Mouse (Mus musculus) midbrain, embryonic 10.5 days (tissue): ENCODE data around the gene Skor1. TPM values are rescaled to one million over a fixed set of nuclear protein-coding genes. Genes with fewer than 3 reads are reported as not detected.
A peak's percentile ranks its signal among the peaks of the same experiment; 100 is the strongest.

ENCODE experiments used
- DNase-seq: peaks from one replicate; pipeline ENCODE4 v3.0.0-alpha.2; 2017; ENCODE audit warnings: low spot score
- H3K27ac ChIP-seq: fragments of 300-500 bp; sonication (generic); replicated peaks from 2 replicates; pipeline ENCODE4 v1.5.1; 2016; ENCODE audit warnings: mild to moderate bottlenecking
- H3K27me3 ChIP-seq: fragments of 300-500 bp; sonication (generic); 2 replicates; pipeline ENCODE4 v1.6.1; 2016; ENCODE audit warnings: low read depth, mild to moderate bottlenecking; ENCODE audit not compliant: poor library complexity, severe bottlenecking
- H3K36me3 ChIP-seq: fragments of 300-500 bp; sonication (generic); 2 replicates; pipeline ENCODE4 v1.6.1; 2016; ENCODE audit warnings: mild to moderate bottlenecking, moderate library complexity
- H3K4me1 ChIP-seq: fragments of 300-500 bp; sonication (generic); 2 replicates; pipeline ENCODE4 v1.6.1; 2016
- H3K4me3 ChIP-seq: fragments of 300-500 bp; sonication (generic); 2 replicates; pipeline ENCODE4 v1.5.1; 2016; ENCODE audit warnings: mild to moderate bottlenecking, moderate library complexity
- H3K9me3 ChIP-seq: fragments of 300-500 bp; sonication (generic); replicated peaks from 2 replicates; pipeline ENCODE4 v1.6.1; 2016; ENCODE audit warnings: mild to moderate bottlenecking
- WGBS: fragments of 180-500 bp; shearing (Covaris S2); methylation state at CpG from one replicate; pipeline ENCODE4 v1.1.7; 2016; 5-methylcytosine and 5-hydroxymethylcytosine counted together
- polyA plus RNA-seq: library from polyadenylated mRNA; unstranded; fragments of >200 nt; fragmentation: Nextera tagmentation; extraction: Ambion mirVana; gene quantifications from 2 replicates; pipeline ENCODE4 v1.2.1, GENCODE M21; 2016

Skor1 gene
- polyA plus RNA-seq, 1 experiment from 2014 or later, result 0.12 TPM

GRCm38 (mm10) chr9:63137615-63137915 is 11.2 kb downstream of the Skor1 start:
- Histone ChIP-seq H3K27me3 (peaks cover 94% of the 10 kb centered on the region), H3K4me1 (peaks cover 54% of the 10 kb centered on the region), H3K9me3 (no peaks in the 10 kb centered on the region), H3K4me3 (no peak overlapping the region), H3K36me3 (no peaks in the 10 kb centered on the region), H3K27ac (no peak overlapping the region)
- DNase-seq, result no peak
- WGBS, result under 1% methylated on average over 6 of the region's 6 CpGs

DNA sequence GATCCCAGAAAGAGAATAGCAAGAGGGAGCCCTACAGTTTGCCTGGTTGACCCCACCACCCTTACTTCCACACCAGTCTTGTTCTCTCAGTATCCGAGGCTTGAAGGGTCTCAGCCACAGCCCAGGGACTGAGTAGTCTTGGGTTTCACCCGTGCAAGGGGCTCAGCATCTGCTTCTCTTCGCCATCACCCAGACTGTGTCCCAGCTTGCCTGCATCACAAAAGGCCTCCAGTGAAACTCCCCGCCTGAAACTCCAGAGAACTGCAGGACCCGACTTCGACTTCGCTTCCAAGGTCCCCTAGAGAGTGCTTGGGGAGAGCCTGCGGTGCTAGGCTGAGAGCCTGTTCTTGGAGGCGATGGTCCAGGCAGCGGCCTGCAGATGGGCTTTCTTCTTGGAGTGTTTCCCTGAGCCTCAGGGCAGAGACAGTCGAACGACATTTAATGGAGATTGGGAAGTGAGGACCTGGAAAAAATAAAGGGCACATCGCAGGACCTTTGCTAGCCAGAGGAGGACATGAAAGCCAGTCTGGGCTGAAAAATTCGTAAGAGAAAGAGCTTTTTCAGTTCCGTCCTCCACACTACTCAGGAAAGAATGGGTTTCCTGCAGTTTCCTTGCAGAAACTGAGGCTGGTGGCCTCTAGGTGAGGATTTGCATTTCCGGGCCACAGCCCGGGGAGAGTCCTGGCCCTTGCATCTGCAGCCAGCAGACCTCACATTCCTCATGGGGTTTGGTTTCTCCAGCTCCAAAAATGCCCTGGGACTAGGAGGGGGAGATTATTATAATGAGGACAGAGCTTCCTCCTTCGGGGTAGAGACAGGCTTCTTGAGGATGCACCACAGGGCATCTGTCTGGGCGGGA is 11.8 kb downstream of the Skor1 start:
- peaks cover 89% of the 10 kb centered on the region for H3K27me3 ChIP-seq
- WGBS, result 2% methylated on average over 19 of the region's 19 CpGs
- H3K27ac ChIP-seq, result no peak overlapping the region
- H3K36me3 ChIP-seq, result no peaks in the 10 kb centered on the region
- no peaks in the 10 kb centered on the region for H3K9me3 ChIP-seq
- peak; percentile 52 for DNase-seq
- H3K4me3 ChIP-seq, result peak overlapping the region; percentile 28; the same call in 1 of the 2 replicates
- H3K4me1 ChIP-seq, result peaks cover 54% of the 10 kb centered on the region

DNA sequence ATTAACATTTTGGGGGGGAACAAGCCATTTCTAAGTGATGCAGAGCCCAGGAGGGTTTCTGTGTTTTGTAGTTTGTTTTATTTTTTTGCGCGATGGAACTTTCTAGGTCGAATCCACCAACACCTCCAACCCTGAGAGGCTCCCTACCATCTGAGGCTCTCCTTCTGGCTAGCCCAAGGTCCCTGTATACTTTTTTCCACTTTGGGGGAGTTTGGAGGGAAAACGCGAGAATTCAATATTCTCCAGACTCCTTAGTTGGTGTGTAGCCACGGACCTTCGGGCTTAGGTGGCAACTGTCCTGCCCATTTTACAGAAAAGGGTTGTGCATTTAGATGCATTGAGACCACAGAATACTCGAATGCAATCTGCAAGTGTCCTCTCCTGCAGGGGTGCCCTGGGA is 12.5 kb downstream of the Skor1 start:
- Histone ChIP-seq H3K27ac (no peak overlapping the region), H3K27me3 (peaks cover 89% of the 10 kb centered on the region), H3K4me1 (peaks cover 57% of the 10 kb centered on the region), H3K9me3 (no peaks in the 10 kb centered on the region), H3K4me3 (0 out of 2 replicates have a peak overlapping the region, but pooled peaks have one; percentile 28), H3K36me3 (no peaks in the 10 kb centered on the region)
- 6% methylated on average over 8 of the region's 8 CpGs for WGBS
- no peak for DNase-seq

- no peak overlapping the region for H3K27ac ChIP-seq
- peak overlapping the region; percentile 44 for H3K4me3 ChIP-seq
- peaks cover 57% of the 10 kb centered on the region for H3K4me1 ChIP-seq
- H3K9me3 ChIP-seq, result no peaks in the 10 kb centered on the region
- H3K36me3 ChIP-seq, result no peaks in the 10 kb centered on the region
- peaks cover 89% of the 10 kb centered on the region for H3K27me3 ChIP-seq
- peak; percentile 69 for DNase-seq
- WGBS, result under 1% methylated on average over 16 of the region's 16 CpGs
These were observed 13.0 kb downstream of the Skor1 start for GRCm38 (mm10) chr9:63135801-63136200.

GRCm38 (mm10) chr9:63135356-63135755 is 13.4 kb downstream of the Skor1 start:
- Histone ChIP-seq H3K9me3 (no peaks in the 10 kb centered on the region), H3K36me3 (no peaks in the 10 kb centered on the region), H3K27me3 (peaks cover 89% of the 10 kb centered on the region), H3K4me1 (peaks cover 57% of the 10 kb centered on the region), H3K4me3 (peak overlapping the region; percentile 44), H3K27ac (no peak overlapping the region)
- 3% methylated on average over 11 of the region's 11 CpGs for WGBS
- no peak for DNase-seq

DNA sequence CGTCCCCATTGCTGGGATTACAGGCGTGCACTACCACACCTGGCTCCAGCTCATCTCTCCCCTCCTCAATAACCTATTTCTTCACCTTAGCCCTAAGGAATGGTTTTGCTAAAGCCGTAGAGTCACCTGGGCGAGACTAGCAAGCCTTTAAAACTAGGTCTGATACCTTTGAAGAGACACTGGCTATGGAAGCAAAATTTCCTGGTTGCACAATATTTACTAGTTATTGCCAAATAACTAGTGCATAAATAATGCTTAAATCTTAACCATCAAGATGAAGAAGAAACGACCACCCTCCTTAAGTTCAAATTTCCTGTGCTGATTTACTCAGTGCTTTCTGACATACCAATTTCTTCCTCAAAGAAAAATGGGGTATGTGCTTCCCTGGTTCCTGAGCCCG is 15.1 kb downstream of the Skor1 start:
- Histone ChIP-seq H3K27ac (no peak overlapping the region), H3K9me3 (no peaks in the 10 kb centered on the region), H3K4me3 (peak overlapping the region; percentile 74), H3K36me3 (no peaks in the 10 kb centered on the region), H3K4me1 (peaks cover 54% of the 10 kb centered on the region), H3K27me3 (peaks cover 85% of the 10 kb centered on the region)
- 13% methylated on average over 6 of the region's 6 CpGs for WGBS
- DNase-seq, result no peak

- under 1% methylated on average over 48 of the region's 48 CpGs for WGBS
- H3K4me1 ChIP-seq, result peaks cover 49% of the 10 kb centered on the region
- no peaks in the 10 kb centered on the region for H3K9me3 ChIP-seq
- no peaks in the 10 kb centered on the region for H3K36me3 ChIP-seq
- peaks cover 78% of the 10 kb centered on the region for H3K27me3 ChIP-seq
- H3K27ac ChIP-seq, result peak overlapping the region; percentile 83
- H3K4me3 ChIP-seq, result peak overlapping the region; percentile 74
- peak; percentile 95 for DNase-seq
These were observed 15.8 kb downstream of the Skor1 start for GRCm38 (mm10) chr9:63132673-63133601.

DNA sequence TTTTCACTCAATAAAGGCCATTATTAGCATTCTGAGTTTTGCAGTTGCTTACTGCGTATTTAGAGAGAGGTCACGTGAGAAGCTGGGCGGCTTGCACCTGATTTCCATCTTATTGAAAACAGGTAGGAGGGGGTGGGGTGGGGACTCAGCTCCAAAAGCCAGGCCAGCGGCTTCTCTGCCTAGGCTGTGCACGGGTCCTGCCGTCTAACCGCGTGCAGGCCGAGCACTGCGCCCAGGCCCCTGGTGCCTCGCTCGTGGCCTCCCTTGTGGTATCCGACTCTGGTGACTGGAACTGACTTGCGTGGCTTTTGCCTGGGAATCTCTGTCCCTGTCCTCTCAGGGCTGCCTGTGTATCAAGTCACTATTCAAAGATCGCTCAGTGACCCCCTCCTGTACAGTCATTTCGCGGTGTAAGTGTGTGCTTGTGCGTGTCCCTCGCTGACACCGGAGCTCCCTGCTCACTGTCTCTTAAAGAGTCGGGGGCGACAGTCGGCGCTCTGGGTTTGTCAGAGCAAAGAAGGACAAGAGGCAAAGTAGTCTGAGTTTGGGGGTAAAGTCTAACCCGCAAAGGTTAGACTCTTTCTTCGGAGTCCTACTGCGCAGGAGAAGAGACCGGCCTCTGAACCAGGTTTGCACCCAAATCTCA is 16.7 kb downstream of the Skor1 start:
- peak; percentile 60 for DNase-seq
- 1% methylated on average over 28 of the region's 28 CpGs for WGBS
- Histone ChIP-seq H3K4me1 (peaks cover 40% of the 10 kb centered on the region), H3K36me3 (no peaks in the 10 kb centered on the region), H3K27me3 (peaks cover 70% of the 10 kb centered on the region), H3K9me3 (no peaks in the 10 kb centered on the region), H3K4me3 (peak overlapping the region; percentile 74), H3K27ac (peak overlapping the region; percentile 83)

DNA sequence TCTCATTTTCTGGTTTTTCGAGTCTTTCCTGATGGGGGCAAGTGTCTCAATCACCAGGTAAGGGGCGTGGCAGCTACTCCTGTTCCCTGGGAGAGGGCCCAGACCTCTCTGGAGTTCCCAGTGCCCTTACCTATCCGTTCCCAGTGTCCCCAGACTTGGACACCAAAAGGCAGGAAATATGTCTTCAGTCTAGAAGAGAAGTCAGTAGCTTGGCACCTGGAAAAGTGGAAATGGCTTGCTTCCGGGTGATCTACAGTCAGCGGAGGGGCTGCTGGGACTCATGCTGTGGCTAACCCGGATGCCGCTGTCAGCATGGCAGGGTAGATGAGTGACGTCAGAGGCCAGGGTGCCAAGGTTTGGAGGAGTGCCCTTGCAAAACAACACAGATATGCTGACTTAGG is 19.1 kb downstream of the Skor1 start:
- Histone ChIP-seq H3K4me1 (peaks cover 26% of the 10 kb centered on the region), H3K4me3 (no peak overlapping the region), H3K36me3 (no peaks in the 10 kb centered on the region), H3K27me3 (peaks cover 57% of the 10 kb centered on the region), H3K9me3 (no peaks in the 10 kb centered on the region), H3K27ac (no peak overlapping the region)
- no peak for DNase-seq
- 83% methylated on average over 8 of the region's 8 CpGs for WGBS

DNA sequence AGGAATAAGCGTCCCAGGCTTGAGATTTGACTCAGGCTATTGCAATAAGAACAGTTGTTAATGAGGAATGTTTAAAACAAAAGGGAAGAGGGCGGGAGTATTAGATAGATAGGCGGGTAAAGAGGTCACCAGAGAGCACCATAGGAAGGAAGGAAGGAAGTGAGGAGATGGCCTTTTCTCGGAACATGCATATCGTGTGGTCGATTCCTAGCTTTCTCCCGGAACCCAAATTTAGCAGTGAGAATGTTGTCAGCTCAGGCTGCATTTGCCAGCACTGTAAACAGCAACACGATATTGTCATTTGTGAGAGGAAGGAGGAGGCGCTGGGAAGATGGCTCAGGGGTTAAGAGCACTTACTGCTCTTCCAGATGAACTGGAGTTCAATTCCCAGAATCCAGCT is 24.2 kb downstream of the Skor1 start:
- WGBS, result 48% methylated on average over 9 of the region's 9 CpGs
- Histone ChIP-seq H3K9me3 (no peaks in the 10 kb centered on the region), H3K36me3 (no peaks in the 10 kb centered on the region), H3K27me3 (peaks cover 32% of the 10 kb centered on the region), H3K4me3 (no peak overlapping the region), H3K4me1 (peaks cover 30% of the 10 kb centered on the region), H3K27ac (no peak overlapping the region)
- DNase-seq, result no peak

DNA sequence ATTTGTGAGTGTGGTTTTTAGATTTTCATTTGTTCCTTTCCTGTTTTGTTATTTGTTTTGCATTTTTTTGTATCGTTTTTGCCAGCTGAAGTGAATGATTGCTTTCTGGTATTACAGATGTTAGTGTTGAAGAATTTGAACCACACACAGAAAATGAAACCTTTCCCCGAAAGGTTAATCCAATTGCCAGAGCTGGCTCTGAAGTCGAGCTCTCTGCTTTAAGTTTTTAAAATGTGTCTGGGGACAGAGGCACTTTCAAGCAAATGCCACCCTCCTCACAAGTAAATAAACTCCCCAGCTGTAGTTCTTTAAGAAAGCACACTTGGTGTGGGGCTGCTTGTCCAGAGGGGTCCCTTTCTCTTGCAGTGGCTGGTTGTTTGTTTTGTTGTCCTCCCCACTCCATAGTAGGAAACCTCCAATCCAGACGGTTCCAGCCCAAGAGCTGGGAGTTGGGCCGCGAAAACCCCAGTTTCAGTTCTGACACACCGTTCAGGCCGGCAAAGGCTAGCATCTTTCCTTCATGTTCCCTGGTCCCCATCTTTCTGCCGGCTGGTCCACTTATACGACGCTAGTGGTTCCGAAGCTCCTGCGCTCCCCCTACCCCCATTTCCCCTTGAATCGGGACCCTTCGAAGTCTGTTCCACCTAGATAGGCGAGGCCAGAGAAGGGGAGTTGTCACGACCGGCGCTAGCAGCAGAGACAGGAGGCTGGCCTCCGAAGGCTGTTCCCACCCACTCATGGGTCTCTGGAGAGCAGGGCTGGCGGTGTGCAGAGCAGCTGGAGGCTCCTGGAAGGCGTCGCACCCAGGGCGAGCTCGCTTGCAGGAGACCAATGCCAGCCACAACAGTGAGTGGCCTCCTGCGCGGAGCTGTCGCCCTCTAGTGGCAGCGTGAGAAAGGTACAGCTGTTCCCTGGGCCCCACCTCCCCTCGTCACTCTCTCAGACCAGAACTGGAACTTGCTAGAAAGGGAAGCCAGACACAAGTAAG is 25.0 kb downstream of the Skor1 start:
- peak overlapping the region; percentile 82 for H3K27ac ChIP-seq
- H3K36me3 ChIP-seq, result no peaks in the 10 kb centered on the region
- peaks cover 30% of the 10 kb centered on the region for H3K4me1 ChIP-seq
- peaks cover 27% of the 10 kb centered on the region for H3K27me3 ChIP-seq
- H3K4me3 ChIP-seq, result peak overlapping the region; percentile 56
- WGBS, result 7% methylated on average over 30 of the region's 30 CpGs
- no peaks in the 10 kb centered on the region for H3K9me3 ChIP-seq
- peak; percentile 92 for DNase-seq
